Mouse (Mus musculus) thymus, adult 18-20 months (tissue): ENCODE results near the gene Anxa9.
A peak's percentile ranks its signal among the peaks of the same experiment; 100 is the strongest.
"Not testable (repeated sequence)": the region's sequence is repeated elsewhere in the genome, so short reads cannot be mapped to it uniquely, and the experiment has no call there.

Source experiments
- DNase-seq, 2 experiments: peaks; one replicate each; pipeline ENCODE4 v3.0.0; 2022; ENCODE audit warnings: mixed read lengths in 2 of 2

The Anxa9 gene

DNA sequence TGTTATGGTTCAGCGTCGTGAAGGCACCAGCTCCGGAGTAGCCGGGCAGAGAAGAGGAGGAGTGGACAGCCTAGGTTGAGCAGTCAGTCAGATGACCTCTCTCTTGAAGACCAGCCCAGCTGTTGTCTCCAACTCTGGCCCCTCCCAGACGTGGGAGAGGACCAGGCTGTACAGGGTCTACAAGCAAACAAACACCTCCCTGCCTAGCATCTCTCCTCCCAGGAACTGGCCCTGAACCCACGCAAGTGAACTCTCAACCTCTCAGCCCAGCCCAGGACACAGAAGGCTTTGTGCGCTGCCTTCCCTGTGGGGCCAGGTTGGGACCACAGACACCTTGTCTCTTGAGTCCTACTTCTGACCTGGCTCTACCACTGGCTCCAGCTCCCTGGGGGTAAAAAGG is at the start of gene Anxa9:
Gene Anxa9 (minus strand): TSS at position 77 of the 400 bp plus-strand sequence.
- no peak for DNase-seq

DNA sequence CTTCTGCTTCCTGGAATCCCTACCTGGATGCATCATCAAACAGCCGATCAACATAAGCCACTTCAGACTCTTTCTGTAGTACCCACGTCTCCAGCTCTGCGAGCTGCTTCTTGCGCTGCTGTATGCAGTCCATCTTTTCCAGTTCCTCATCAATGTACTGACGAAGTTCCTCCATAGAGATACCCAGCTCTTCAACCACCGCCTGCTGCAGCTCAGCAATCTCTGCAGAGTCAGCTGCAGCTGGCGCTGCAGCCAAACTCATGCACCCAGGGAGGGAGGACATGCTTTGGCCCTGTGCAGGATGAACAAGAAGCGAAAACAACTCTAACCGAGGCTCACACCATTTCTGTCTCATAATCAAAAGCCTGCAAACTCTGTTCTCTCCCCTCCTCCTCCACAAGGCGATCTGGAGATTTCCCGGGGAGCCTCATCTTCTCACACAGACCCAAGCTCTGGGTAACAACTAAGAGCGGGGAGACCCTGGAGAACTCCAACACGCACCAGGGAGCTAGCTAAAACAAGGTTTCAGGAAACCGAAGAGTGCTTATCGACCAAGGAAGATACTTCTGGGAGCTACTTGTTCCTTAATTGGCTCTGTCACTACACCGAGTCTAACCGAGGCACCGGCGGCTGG is 49.1 kb upstream of the Anxa9 start:
- DNase-seq: not testable (repeated sequence)

DNA sequence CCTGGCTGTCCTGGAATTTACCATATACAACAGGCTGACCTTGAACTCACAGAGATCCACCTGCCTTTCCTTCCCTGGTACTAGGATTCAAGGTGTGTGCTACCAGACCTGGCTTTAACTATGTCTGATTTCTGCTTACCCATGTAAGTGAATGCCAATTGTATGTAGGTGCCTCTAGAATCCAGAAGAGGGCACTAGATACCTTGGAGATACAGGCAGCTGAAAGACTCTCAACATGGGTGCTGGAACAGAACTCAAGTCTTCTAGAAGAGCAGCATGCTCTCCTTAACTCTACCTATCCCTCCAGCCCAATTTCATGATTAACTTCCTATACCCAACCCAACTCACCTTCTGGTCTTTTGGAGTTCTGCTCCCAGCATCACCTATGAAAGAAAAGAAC is 42.5 kb upstream of the Anxa9 start:
- DNase-seq: no peak

DNA sequence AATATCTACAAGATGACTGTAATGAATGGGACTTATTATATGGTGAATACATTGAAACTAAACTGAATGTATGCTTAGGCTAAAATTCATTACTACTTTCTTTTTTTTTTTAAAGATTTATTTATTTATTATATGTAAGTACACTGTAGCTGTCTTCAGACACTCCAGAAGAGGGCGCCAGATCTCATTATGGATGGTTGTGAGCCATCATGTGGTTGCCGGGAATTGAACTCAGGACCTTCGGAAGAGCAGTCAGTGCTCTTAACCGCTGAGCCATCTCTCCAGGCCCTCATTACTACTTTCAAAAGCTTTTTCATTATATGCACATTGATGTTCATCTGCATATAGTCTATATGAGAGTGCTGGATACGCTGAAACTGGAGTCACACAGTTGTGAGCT is 41.4 kb upstream of the Anxa9 start:
- not testable (repeated sequence) for DNase-seq

DNA sequence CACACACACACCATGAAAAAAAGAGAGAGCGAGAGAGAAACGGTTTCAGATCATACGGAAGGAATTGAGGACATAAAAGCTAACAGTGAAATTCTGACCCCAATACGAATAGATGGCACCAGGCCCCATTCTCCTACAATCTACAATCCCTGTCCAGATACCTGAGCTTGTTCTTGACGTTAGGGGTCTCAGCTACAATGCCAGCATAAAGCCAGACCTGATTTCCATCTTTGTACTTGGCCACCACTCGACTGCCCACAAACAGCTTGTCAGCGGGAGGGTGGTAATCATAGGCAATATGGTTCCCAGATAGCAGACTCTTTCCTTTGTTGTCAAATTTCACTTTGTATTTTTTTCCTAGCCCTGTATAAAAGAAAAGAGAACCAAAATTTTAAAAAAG is 39.5 kb upstream of the Anxa9 start:
- no peak for DNase-seq

DNA sequence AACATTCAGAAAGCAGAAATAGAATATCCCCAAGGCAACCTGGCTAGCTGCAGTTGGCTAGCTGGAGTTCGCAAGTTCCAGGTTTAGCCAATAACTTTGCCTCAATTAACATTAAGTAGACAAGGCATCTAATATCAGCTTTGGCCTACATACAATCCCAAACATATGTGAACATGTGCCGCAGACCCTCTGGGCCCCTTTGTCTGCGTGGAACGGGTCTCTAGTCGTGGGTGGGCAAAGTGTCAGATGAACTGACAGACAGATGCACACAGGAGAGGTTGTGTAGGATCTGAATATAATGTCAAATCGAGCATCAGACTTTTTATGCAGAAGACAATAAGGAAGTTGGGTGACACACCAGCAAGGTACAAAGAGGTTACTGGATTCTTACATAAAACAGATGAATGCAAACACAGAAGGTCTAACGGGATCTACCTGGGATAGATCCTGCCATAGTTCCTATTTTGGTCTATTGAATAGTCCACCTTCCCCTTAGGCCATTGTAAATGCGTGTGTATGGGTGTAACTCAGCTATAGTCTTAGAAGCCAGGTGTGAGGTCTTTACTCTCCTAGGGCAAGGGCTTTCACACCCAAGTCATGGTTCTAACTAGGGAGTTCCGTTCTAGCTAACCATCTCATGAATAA is 36.5 kb upstream of the Anxa9 start:
- DNase-seq: not testable (repeated sequence)

DNA sequence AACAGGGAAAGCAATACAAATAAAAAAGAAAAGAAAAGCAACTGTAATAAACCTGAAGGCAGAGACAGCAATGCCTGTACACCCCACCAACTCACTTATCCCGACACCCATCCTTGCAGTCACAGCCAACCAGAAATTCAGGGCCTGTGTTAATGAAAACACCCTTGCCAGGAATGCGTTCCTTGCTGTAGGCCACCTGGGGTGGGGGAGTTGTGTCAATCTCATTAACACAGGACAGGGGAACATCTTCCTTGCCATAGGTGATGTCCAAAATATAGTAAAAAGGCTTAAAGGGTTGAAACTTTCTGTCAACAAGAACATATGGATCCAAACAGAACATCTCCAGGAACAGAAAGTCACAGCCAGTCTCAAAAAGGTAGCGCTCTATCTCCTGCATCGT is 31.3 kb upstream of the Anxa9 start:
- no peak for DNase-seq

DNA sequence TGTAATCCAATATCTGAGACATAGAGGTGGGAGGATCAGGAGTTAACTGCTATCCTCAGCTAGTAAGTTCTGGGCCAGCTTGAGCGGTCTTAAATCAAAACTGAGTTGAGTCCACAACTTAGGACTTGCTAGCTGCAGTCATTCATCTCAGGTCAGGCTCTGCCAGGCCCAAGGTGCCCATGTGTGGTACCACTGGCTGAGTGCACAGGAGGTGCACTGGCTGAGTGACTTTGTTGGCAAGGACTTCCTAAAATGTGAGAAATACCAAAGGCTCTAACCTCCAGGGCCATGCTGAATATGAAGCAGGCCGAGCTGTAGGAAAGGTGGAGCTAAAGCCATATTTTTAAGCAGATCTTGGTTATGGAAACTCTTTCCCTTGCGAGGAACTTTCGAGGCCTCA is 30.4 kb upstream of the Anxa9 start:
- no peak for DNase-seq

DNA sequence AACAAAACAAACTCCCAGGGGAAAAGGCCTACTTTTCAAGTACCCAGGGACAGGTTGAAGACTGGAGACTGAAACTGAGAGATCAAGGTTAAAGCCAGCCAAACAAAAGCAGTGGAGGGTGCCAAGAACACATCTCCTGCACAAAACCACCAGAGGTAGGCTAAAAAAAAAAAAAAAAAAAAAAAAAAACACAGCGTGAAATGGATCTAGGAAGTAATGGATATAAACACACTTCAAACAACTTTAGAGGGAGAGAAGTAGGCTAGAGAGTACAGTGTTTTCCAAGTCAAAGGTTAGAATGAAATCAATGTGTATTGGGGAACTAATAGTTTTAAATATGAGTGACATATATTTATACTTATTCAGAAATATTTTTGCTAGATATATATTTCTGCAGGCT is 24.6 kb upstream of the Anxa9 start:
- no peak for DNase-seq

DNA sequence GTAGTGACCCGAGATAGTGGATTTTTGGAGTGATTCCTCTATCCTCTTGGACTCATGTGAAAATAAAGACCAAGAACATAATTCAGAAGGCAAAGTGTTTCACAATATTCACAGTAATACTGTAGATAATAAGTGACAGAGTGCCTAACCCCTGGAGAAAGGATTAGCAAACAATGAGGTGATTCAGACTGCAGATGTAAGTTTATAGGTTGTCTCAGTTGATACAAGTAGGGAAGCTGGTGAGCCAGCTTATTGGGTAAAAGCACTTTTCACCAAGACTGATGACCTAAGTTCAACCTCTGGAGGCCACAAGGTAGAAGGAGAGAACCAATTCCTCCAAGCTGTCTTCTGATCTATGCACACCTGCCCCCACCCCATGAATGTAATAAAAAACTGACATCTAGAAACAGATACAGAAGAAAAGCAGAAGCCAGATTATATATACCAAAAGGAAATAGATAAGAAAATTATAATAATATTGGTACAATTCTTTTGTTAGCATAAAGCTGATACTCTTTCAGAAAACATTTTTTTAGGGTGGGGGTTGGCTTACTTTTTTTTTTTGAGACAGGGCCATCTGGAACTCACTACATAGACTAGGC is 21.9 kb upstream of the Anxa9 start:
- DNase-seq: no peak

DNA sequence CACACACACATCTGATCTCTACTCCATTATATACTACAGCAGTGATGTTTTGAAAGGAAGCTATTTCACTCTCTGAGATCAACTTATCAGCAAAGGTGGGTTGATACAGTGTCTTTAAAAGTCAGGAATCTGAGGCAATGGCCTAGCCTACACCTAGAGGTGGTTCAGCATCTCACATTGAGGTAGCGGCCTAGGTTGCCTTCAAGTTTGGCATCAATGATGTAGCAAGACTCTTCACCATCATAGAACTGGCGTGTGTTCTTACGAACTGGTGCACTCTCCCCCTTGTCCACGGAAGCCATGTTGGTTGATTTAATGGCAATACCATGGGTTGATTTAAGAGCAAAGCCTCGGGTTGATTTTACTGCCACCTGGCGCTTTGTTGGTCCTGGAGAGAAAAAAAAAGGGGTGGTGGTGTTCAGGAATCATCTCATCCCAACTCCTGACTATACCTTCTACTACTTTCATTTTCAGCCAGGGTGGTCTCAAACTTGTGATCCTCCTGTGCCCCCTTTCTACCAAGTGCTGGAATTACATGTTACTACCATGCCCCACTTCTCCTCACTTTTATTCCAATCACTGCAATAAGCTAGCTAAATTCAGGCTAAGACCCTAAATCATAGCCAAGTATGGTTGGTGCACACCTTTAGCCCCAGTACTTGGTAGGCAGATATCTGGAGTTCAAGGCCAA is 17.6 kb upstream of the Anxa9 start:
- DNase-seq: no peak

DNA sequence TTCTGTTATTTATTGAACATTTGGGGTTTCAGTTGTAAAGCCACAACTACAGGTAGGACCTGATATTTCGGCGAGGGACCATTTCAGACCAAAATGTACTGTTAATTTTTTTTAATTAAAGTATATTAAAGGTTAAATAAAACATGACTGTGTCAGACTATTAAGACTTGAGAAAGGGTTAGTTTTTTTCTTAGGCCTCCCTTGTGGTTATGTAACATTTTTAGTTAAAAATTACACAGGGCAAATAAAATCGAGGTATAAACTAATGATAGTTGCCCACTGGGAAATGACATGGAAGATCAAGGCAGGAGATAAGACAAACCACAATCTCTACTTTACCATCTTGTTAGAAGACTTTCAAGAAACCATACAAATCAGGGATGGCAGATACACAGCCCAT is 16.5 kb upstream of the Anxa9 start:
- DNase-seq: no peak

DNA sequence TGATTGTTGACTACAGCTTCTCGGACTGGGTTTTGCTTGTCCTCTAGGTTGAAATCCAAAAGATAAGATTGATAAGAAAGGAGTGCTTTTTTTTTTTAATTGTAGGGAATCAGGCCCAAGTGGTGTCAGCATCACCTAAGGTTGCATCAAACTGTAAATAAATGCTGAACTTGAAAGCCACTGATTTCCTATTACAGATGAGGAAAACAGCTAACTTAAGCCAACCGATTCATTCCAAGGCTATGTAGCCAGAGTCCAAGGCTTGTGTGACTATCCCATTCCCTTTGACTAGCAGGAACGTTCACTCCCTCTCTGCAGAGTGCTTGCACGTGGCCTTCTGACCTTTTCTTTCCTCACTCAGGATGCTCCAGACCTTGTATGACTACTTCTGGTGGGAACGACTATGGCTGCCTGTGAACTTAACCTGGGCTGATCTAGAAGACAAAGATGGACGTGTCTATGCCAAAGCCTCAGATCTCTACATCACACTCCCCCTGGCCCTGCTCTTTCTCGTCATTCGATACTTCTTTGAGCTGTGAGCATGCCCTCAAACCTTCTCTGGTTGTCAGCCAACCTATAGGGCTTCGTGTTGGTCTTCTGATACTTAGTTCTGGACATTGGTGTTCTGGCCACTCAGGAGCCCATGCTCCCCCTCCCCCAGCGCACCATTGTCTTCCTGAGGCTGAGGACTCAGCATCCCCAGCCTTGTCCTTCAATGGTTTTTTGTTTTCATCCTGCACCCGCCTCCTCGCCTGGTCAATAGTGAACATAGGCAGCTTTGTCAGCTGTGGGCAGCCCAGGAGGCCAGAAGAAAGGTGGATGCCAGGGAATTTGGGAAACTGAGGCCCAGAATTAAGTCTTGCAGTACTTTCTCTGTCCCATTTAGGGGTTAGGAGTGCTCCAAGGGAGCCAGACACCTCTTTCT is 13.0 kb upstream of the Anxa9 start:
- no peak for DNase-seq

DNA sequence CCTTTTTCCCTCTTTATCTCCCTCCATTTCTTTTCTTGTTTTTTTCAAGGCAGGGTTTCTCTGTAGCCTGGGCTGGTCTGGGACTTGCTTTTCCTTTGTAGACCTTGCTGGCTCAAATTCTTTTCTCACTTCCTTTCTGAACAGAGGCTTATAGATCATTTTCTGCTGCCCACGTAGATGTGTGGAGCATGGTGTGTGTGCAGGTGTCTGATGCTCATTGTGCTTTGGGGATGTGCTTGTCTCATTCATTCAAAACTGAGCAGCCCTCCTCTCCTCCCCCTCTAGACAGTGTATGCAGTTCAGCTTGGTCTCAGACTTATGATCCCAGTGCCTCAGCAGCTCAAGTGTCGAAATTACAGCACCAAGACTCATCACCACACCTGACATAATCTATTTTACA is 12.1 kb upstream of the Anxa9 start:
- DNase-seq: no peak

DNA sequence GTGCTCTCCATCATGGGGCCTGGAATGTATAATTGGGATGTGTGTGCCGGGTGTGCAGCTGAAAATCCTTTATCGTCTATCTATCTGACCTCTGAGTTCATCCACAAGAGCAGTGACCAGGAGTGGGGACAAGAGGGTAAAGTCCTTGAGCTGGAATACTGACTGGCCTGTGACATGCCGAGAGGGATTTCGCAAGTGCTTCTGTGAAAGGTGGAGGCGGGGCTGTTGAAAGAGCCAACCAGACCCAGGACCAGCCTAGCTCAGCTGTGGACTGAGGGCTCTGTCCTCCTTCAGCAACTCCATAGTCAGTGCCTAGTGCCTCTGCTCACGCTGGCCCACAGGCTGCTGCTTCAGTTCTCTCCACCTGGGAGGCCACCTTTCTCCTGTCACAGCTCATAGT is 11.6 kb upstream of the Anxa9 start:
- DNase-seq: no peak

DNA sequence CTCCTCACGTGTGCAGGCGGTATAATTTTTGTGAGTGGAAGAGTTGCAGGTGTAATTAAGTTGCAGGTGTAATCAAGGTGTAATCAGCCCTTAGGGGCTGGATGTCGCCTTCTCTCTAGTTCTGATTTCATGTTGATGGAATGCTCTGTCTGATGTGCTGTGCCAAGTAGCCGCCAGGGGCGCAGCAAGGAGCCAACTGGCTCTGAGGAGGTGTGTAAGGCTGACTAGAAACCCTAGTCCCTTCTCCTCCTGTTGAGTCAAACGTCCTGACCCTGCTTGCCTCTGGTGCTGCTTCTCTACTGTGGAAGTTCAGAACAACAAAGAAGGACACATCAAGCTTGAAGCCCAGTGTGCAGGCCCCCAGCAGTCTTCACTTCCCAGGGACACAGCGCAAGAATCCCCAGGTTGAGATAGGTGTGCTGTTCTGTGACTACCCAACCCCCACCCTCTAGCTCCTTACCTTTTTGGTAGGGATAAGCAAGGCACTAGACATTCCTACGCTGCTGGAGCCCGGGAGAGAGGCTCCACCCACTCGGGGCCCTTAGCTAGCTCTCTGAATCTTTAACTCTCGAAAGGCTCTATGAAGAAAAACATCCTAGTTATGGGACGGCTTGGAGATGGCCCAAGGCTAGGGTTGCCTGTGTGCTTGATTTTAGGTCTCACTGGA is 10.6 kb upstream of the Anxa9 start:
- DNase-seq: peak; percentile 33 to 42

DNA sequence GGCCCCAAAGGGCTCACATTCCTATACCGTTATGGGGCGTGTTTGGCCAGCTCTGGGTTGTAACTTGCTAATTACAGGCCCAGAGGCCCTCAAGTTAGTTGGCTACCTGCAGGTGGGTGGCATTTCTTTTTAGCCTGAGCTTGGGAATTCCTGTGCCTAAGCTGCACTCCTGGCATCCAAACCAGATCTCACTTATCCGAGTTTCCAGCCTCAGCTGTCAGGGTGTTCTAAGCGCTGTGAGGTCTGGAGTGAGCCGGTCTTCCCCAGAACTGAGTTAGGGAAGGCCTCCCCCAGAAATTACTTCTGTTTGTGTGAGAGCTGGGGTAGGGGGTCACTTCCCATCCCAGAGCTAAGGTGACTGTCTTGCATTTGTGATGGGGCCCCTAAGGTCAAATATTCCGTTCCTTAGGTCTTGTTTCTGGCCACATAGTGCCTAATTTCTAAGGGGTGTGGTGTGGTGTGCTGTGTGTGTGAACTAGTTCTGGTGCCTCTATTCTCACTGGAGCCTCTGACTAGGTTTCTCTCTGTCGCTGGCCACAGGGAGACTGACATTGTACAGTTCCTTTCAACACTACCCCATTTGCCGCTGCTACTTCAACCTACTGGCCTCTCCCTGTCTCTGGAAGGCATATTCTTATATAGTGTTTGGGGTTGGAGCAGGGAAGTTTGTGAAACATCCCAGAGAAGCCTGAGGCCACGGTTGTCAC is 9.0 kb upstream of the Anxa9 start:
- no peak for DNase-seq

DNA sequence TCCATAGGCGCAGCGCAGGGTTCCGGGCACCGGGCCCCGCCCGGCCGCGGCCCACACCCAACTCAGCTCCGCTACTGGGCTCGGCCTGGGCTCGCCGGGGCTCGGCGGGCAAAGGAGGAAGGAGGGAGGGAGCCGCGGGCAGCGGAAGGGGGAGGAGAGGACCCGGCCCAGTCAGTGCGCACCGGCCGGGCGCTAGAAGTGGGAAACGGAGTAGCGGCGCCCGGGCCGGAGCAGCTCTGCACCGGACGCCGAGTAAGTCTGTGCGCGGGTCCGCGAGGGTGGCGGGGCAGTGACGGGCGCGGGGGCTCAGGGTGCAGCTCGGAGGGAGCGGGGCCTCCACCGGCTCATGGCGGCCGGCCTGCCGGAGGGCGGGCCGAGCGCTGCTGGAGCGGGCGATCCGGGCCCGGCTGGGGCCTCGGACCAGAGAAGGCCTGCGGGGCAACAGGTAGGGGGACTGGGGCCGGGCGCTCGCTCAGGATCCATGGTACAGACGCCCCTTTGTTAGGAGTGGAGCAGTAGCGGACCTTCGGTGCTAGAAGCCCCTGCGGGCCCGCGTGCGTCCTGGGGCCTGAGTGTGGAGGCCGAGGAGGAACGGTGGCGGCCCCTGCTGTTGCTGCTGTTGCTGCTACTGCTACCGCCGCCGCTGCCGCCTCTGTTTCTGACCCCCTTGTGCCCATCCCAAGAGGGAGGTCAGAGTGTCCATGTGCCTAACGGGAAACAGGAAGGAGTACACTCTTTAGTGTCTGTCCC is 8.3 kb upstream of the Anxa9 start:
- DNase-seq: peak; percentile 87

DNA sequence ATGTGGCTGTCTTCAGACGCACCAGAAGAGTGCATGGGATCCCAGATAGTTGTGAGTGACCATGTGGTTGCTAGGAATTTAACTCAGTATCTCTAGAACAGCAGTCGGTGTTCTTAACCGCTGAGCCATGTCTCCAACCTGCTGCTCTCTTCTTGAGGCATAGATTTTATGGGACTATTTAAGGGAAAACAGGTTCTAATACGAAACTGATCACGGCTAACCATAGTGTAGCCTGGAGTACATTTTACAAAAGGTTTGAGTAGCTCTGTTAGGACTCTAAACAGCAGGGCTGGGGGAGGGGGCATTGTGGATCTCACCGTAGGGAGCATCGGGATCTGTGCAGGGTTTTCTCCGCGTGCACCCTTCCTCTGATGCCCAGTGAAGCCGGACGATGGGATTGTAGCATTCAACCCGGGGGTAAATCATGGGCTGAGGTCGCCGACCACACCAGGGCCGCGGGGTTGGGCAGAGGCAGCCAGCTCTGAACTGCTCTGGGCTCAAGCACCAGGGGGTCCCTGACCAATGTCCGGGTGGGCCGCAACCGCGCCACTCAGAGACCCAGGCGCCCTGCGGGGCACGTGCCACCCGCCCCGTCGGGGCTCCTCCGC is 7.6 kb upstream of the Anxa9 start, which contains the start of gene Cers2:
Gene Cers2 (plus strand): TSS at position 306 of the 608 bp plus-strand sequence.
- no peak for DNase-seq

DNA sequence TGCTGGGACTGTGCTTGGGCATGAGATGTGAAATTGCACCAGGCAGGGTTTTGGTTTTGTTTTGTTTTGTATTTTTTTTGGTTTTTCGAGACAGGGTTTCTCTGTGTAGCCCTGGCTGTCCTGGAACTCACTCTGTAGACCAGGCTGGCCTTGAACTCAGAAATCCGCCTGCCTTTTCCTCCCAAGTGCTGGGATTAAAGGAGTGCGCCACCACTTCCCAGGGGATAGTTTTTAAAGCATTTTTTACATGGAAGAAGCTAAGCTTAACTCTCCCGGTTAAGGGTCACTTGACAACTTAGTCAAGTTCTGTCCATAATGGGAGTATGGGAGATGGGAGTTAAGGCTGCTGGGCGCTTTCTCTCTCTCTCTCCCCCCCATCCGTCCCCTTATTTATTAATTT is 7.1 kb upstream of the Anxa9 start:
- no peak for DNase-seq
